Mouse (Mus musculus) liver, embryonic 16.5 days (tissue): Measurements from ENCODE around the gene Thoc3. TPM values are rescaled to one million over a fixed set of nuclear protein-coding genes. Genes with fewer than 3 reads are reported as not detected.

Experiments used
- ATAC-seq: fragments of 200-750 bp; cut with Nextera tagmentation; 2 replicates; pipeline ENCODE4 v1.8.0; 2017; ENCODE audit warnings: low read depth, mild to moderate bottlenecking, moderate number of reproducible peaks, moderate library complexity
- H3K27ac ChIP-seq: fragments of 300-500 bp; sonication (generic); 2 replicates; pipeline ENCODE4 v1.5.1; 2014; ENCODE audit warnings: mild to moderate bottlenecking, low read length
- H3K27me3 ChIP-seq: fragments of 300-500 bp; sonication (generic); 2 replicates; pipeline ENCODE4 v1.6.1; 2014; ENCODE audit warnings: low read depth, low read length, mixed read lengths; ENCODE audit not compliant: control insufficient read depth, insufficient read depth
- H3K36me3 ChIP-seq: fragments of 300-500 bp; sonication (generic); 2 replicates; pipeline ENCODE4 v1.6.1; 2014; ENCODE audit warnings: mild to moderate bottlenecking; ENCODE audit not compliant: control insufficient read depth, insufficient read depth
- H3K4me1 ChIP-seq: fragments of 300-500 bp; sonication (generic); 2 replicates; pipeline ENCODE4 v1.6.1; 2014; ENCODE audit warnings: low read depth, low read length, mixed read lengths; ENCODE audit not compliant: control insufficient read depth
- H3K4me2 ChIP-seq: fragments of 300-500 bp; sonication (generic); 2 replicates; pipeline ENCODE4 v1.6.1; 2014; ENCODE audit warnings: low read depth, low read length, mixed read lengths
- H3K4me3 ChIP-seq: fragments of 300-500 bp; sonication (generic); 2 replicates; pipeline ENCODE4 v1.5.1; 2014; ENCODE audit warnings: low read depth, mild to moderate bottlenecking, low read length
- H3K9ac ChIP-seq: fragments of 300-500 bp; sonication (generic); 2 replicates; pipeline ENCODE4 v1.6.1; 2014; ENCODE audit warnings: low read depth, low read length
- H3K9me3 ChIP-seq: fragments of 300-500 bp; sonication (generic); replicated peaks from 2 replicates; pipeline ENCODE4 v1.6.1; 2016; ENCODE audit warnings: low read length; ENCODE audit not compliant: control insufficient read depth
- WGBS: fragments of 180-500 bp; shearing (Covaris S2); extraction: QIAGEN DNeasy Blood & Tissue Kit; methylation state at CpG from one replicate; pipeline ENCODE4 v1.1.7; 2014; ENCODE audit not compliant: insufficient replicate concordance; 5-methylcytosine and 5-hydroxymethylcytosine counted together
- polyA plus RNA-seq: library from polyadenylated mRNA; unstranded; fragments of >200 nt; fragmentation: Nextera tagmentation; extraction: Ambion mirVana; gene quantifications from 2 replicates; pipeline ENCODE4 v1.2.1, GENCODE M21; 2015

Thoc3 gene
- polyA plus RNA-seq, 1 experiment from 2014 or later: 33.4 TPM

DNA sequence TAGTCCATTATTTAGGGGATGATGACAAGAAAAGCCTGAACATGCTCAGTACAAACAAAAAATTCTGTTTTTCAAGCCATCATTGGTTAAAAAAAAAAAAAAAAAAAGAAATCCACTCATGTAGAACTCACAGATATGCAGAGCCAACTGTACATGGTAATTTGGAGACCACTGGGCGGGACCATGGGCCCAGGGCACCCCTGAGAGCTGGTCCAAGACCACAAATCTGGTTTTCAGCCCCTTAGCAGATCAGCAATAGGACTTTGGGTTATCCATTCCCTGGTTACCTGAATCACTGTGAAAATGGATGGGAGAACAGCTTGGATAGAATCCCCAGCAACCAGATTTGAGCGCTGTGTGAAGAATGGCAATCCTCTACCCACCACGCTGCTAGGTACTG lies 57.0 kb downstream of the Thoc3 start:
- H3K9ac ChIP-seq: no peak overlapping the region
- no peak overlapping the region for H3K4me3 ChIP-seq
- no peaks in the 10 kb centered on the region for H3K4me1 ChIP-seq
- H3K4me2 ChIP-seq: no peak overlapping the region
- no peak overlapping the region for H3K27ac ChIP-seq
- 70% methylated on average over 3 of the region's 3 CpGs for WGBS
- no peaks in the 10 kb centered on the region for H3K9me3 ChIP-seq
- no peak for ATAC-seq
- H3K36me3 ChIP-seq: no peaks in the 10 kb centered on the region
- H3K27me3 ChIP-seq: no peaks in the 10 kb centered on the region

Other genes with a start within 250 kb of the Thoc3 start
- gene Cplx2, start 97.5 kb downstream of the Thoc3 start, polyA plus RNA-seq: 0.61 and 0.70 TPM in 2 replicates
- 1.5 TPM in 2 replicates for gene Simc1, start 34.9 kb upstream of the Thoc3 start, polyA plus RNA-seq
- gene 4833439L19Rik, start 96.6 kb upstream of the Thoc3 start, polyA plus RNA-seq: 47.7 and 50.2 TPM in 2 replicates
- 7.6 and 8.4 TPM in 2 replicates for gene Arl10, start 106.2 kb upstream of the Thoc3 start, polyA plus RNA-seq
- gene Nop16, start 121.2 kb upstream of the Thoc3 start, polyA plus RNA-seq: 37.9 and 41.0 TPM in 2 replicates
- gene Higd2a, start 121.4 kb upstream of the Thoc3 start, polyA plus RNA-seq: 102 and 108 TPM in 2 replicates
- 30.8 and 33.2 TPM in 2 replicates for gene Cltb, start 142.5 kb upstream of the Thoc3 start, polyA plus RNA-seq
- gene Faf2, start 152.9 kb upstream of the Thoc3 start, polyA plus RNA-seq: 28.9 and 29.9 TPM in 2 replicates
- gene Rnf44, start 225.1 kb upstream of the Thoc3 start, polyA plus RNA-seq: 24.6 and 27.8 TPM in 2 replicates
- gene Cdhr2, start 232.6 kb upstream of the Thoc3 start, polyA plus RNA-seq: 23.4 and 26.1 TPM in 2 replicates